Mouse (Mus musculus): Measurements from ENCODE around the gene Mpc1. TPM values are rescaled to one million over a fixed set of nuclear protein-coding genes. Genes with fewer than 3 reads are reported as not detected.

Mpc1 gene
- total and polyA plus RNA-seq, 2 experiments from 2014 or later, result 306 to 494 TPM

- no peak overlapping the region for H3K4me2 ChIP-seq (ENCODE audit: low read depth, low read length, poor library complexity, severe bottlenecking)
- H3K4me3 ChIP-seq (ENCODE audit: low read depth, low read length), result no peak overlapping the region
- ATAC-seq (ENCODE audit: low FRiP score) (no peak), DNase-seq (ENCODE audit: low spot score) (no peak)
- no peaks in the 10 kb centered on the region for H3K4me1 ChIP-seq (ENCODE audit: insufficient read depth, low read length)
- no peaks in the 10 kb centered on the region for H3K9me3 ChIP-seq (ENCODE audit: low read length)
- no peak for TF ChIP-seq CTCF (IDR thresholded peaks at IDR 0.05)
- H3K36me3 ChIP-seq (ENCODE audit: insufficient read depth, low read length), result no peaks in the 10 kb centered on the region
- 80% methylated on average over 6 of the region's 6 CpGs for WGBS
- no peak overlapping the region for H3K9ac ChIP-seq (replicated peaks; ENCODE audit: low read length, poor library complexity, severe bottlenecking)
- H3K27me3 ChIP-seq (ENCODE audit: insufficient read depth, low read length), result 0 out of 2 replicates have a peak, but pooled peaks cover 3% of the 10 kb centered on the region
- H3K27ac ChIP-seq (ENCODE audit: low read depth, low read length), result no peak overlapping the region
Observed at GRCm38 (mm10) chr17:8272951-8273350, 9.8 kb upstream of the Mpc1 start.

GRCm38 (mm10) chr17:8276071-8276470, 6.6 kb upstream of the Mpc1 start:
- ATAC-seq (ENCODE audit: low FRiP score), result no peak

GRCm38 (mm10) chr17:8276680-8277079, 6.0 kb upstream of the Mpc1 start:
- no peaks in the 10 kb centered on the region for H3K4me1 ChIP-seq (ENCODE audit: insufficient read depth, low read length)
- no peaks in the 10 kb centered on the region for H3K9me3 ChIP-seq (ENCODE audit: low read length)
- no peak overlapping the region for H3K27ac ChIP-seq (ENCODE audit: low read depth, low read length)
- no peak overlapping the region for H3K4me3 ChIP-seq (ENCODE audit: low read depth, low read length)
- DNase-seq (ENCODE audit: low spot score) (no peak), ATAC-seq (ENCODE audit: low FRiP score) (no peak)
- no peaks in the 10 kb centered on the region for H3K36me3 ChIP-seq (ENCODE audit: insufficient read depth, low read length)
- WGBS, result 81% methylated on average over 7 of the region's 7 CpGs
- TF ChIP-seq CTCF (IDR thresholded peaks at IDR 0.05), result no peak
- H3K4me2 ChIP-seq (ENCODE audit: low read depth, low read length, poor library complexity, severe bottlenecking), result no peak overlapping the region
- H3K27me3 ChIP-seq (ENCODE audit: insufficient read depth, low read length), result 0 out of 2 replicates have a peak, but pooled peaks cover 3% of the 10 kb centered on the region
- H3K9ac ChIP-seq (replicated peaks; ENCODE audit: low read length, poor library complexity, severe bottlenecking), result no peak overlapping the region

More at GRCm38 (mm10) chr17:8276071-8276470, 6.6 kb upstream of the Mpc1 start:
- no peak for TF ChIP-seq CTCF (IDR thresholded peaks at IDR 0.05)
- Histone ChIP-seq H3K4me1 (ENCODE audit: insufficient read depth, low read length) (no peaks in the 10 kb centered on the region), H3K4me2 (ENCODE audit: low read depth, low read length, poor library complexity, severe bottlenecking) (no peak overlapping the region), H3K9me3 (ENCODE audit: low read length) (no peaks in the 10 kb centered on the region), H3K27ac (ENCODE audit: low read depth, low read length) (no peak overlapping the region), H3K27me3 (ENCODE audit: insufficient read depth, low read length) (0 out of 2 replicates have a peak, but pooled peaks cover 3% of the 10 kb centered on the region), H3K4me3 (ENCODE audit: low read depth, low read length) (no peak overlapping the region), H3K36me3 (ENCODE audit: insufficient read depth, low read length) (no peaks in the 10 kb centered on the region), H3K9ac (replicated peaks; ENCODE audit: low read length, poor library complexity, severe bottlenecking) (no peak overlapping the region)
- 72% methylated on average over 4 of the region's 4 CpGs for WGBS
- no peak for DNase-seq (ENCODE audit: low spot score)

GRCm38 (mm10) chr17:8277266-8277665, 5.4 kb upstream of the Mpc1 start:
- H3K9me3 ChIP-seq (ENCODE audit: low read length), result no peaks in the 10 kb centered on the region
- 0 out of 2 replicates have a peak, but pooled peaks cover 3% of the 10 kb centered on the region for H3K27me3 ChIP-seq (ENCODE audit: insufficient read depth, low read length)
- WGBS, result 77% methylated on average over 3 of the region's 3 CpGs
- H3K4me1 ChIP-seq (ENCODE audit: insufficient read depth, low read length), result no peaks in the 10 kb centered on the region
- H3K9ac ChIP-seq (replicated peaks; ENCODE audit: low read length, poor library complexity, severe bottlenecking), result no peak overlapping the region
- H3K4me3 ChIP-seq (ENCODE audit: low read depth, low read length), result no peak overlapping the region
- ATAC-seq (ENCODE audit: low FRiP score) (no peak), DNase-seq (ENCODE audit: low spot score) (no peak)
- H3K4me2 ChIP-seq (ENCODE audit: low read depth, low read length, poor library complexity, severe bottlenecking), result no peak overlapping the region
- H3K27ac ChIP-seq (ENCODE audit: low read depth, low read length), result no peak overlapping the region
- no peak for TF ChIP-seq CTCF (IDR thresholded peaks at IDR 0.05)
- H3K36me3 ChIP-seq (ENCODE audit: insufficient read depth, low read length), result no peaks in the 10 kb centered on the region

GRCm38 (mm10) chr17:8278356-8278755, 4.3 kb upstream of the Mpc1 start:
- Histone ChIP-seq H3K4me3 (ENCODE audit: low read depth, low read length) (no peak overlapping the region), H3K4me1 (ENCODE audit: insufficient read depth, low read length) (no peaks in the 10 kb centered on the region), H3K9ac (replicated peaks; ENCODE audit: low read length, poor library complexity, severe bottlenecking) (no peak overlapping the region), H3K9me3 (ENCODE audit: low read length) (no peaks in the 10 kb centered on the region), H3K36me3 (ENCODE audit: insufficient read depth, low read length) (no peaks in the 10 kb centered on the region), H3K4me2 (ENCODE audit: low read depth, low read length, poor library complexity, severe bottlenecking) (no peak overlapping the region), H3K27ac (ENCODE audit: low read depth, low read length) (no peak overlapping the region), H3K27me3 (ENCODE audit: insufficient read depth, low read length) (0 out of 2 replicates have a peak, but pooled peaks cover 3% of the 10 kb centered on the region)
- no peak for ATAC-seq (ENCODE audit: low FRiP score)
- DNase-seq (ENCODE audit: low spot score), result no peak
- TF ChIP-seq CTCF (IDR thresholded peaks at IDR 0.05), result no peak
- WGBS, result 77% methylated on average over 3 of the region's 3 CpGs

- Histone ChIP-seq H3K4me1 (ENCODE audit: insufficient read depth, low read length) (peaks cover 3% of the 10 kb centered on the region; the same call in 1 of the 2 replicates), H3K36me3 (ENCODE audit: insufficient read depth, low read length) (no peaks in the 10 kb centered on the region), H3K9ac (replicated peaks; ENCODE audit: low read length, poor library complexity, severe bottlenecking) (peak overlapping the region; percentile 87), H3K27ac (ENCODE audit: low read depth, low read length) (peak overlapping the region; percentile 98), H3K4me2 (ENCODE audit: low read depth, low read length, poor library complexity, severe bottlenecking) (peak overlapping the region; percentile 91), H3K4me3 (ENCODE audit: low read depth, low read length) (peak overlapping the region; percentile 87), H3K27me3 (ENCODE audit: insufficient read depth, low read length) (no peaks in the 10 kb centered on the region), H3K9me3 (ENCODE audit: low read length) (no peaks in the 10 kb centered on the region)
- WGBS, result 0% methylated on average over 72 of the region's 77 CpGs
- peak; percentile 97 for DNase-seq (ENCODE audit: low spot score)
- peak; percentile 45 for TF ChIP-seq CTCF (IDR thresholded peaks at IDR 0.05)
- peak; percentile 97 for ATAC-seq (ENCODE audit: low FRiP score)
Observed at GRCm38 (mm10) chr17:8283526-8284253, 986 bp downstream of the Mpc1 start.
